Mouse (Mus musculus) brain, embryonic 14.5 days (tissue): ENCODE data around the gene Ccdc167.

Experiments
- CTCF ChIP-seq: fragments of 200-500 bp; IDR thresholded peaks from 2 replicates; pipeline ENCODE4 v1.5.1; 2012; ENCODE audit warnings: inconsistent platforms, mild to moderate bottlenecking, moderate library complexity, borderline replicate concordance; ENCODE audit not compliant: insufficient read depth, insufficient read length; ENCODE audit errors: extremely low read depth
- POLR2A ChIP-seq: fragments of 200-500 bp; IDR thresholded peaks from 2 replicates; pipeline ENCODE4 v1.6.1; 2012; ENCODE audit warnings: mild to moderate bottlenecking, inconsistent platforms, borderline replicate concordance; ENCODE audit not compliant: poor library complexity, insufficient read depth, insufficient read length, severe bottlenecking; ENCODE audit errors: extremely low read depth

- TF ChIP-seq POLR2A = no peak
- no peak for TF ChIP-seq CTCF
Observed at GRCm38 (mm10) chr17:29669030-29669429, 47.8 kb downstream of the Ccdc167 start.
